Mouse (Mus musculus) neural tube, embryonic 11.5 days (tissue): ENCODE results near the gene Ttbk2. TPM values are rescaled to one million over a fixed set of nuclear protein-coding genes. Genes with fewer than 3 reads are reported as not detected.

Source experiments
- ATAC-seq: fragments of 200-750 bp; cut with Nextera tagmentation; 2 replicates; pipeline ENCODE4 v1.8.0; 2017; ENCODE audit warnings: moderate number of reproducible peaks, mild to moderate bottlenecking, moderate TSS enrichment, moderate library complexity; ENCODE audit not compliant: insufficient read depth, low FRiP score, low TSS enrichment
- DNase-seq: peaks from one replicate; pipeline ENCODE4 v3.0.0-alpha.2; 2015; ENCODE audit warnings: low spot score
- H3K27ac ChIP-seq: fragments of 300-500 bp; sonication (generic); 2 replicates; pipeline ENCODE4 v1.5.1; 2014; ENCODE audit warnings: low read depth, mild to moderate bottlenecking, low read length
- H3K27me3 ChIP-seq: fragments of 300-500 bp; sonication (generic); 2 replicates; pipeline ENCODE4 v1.6.1; 2014; ENCODE audit warnings: mild to moderate bottlenecking, low read length, mixed read lengths; ENCODE audit not compliant: control insufficient read depth, insufficient read depth
- H3K36me3 ChIP-seq: fragments of 300-500 bp; sonication (generic); 2 replicates; pipeline ENCODE4 v1.6.1; 2014; ENCODE audit warnings: mild to moderate bottlenecking, low read length, moderate library complexity, mixed read lengths; ENCODE audit not compliant: control insufficient read depth, insufficient read depth
- H3K4me1 ChIP-seq: fragments of 300-500 bp; sonication (generic); 2 replicates; pipeline ENCODE4 v1.6.1; 2014; ENCODE audit warnings: low read length, mixed read lengths; ENCODE audit not compliant: control insufficient read depth, insufficient read depth
- H3K4me2 ChIP-seq: fragments of 300-500 bp; sonication (generic); 2 replicates; pipeline ENCODE4 v1.6.1; 2014; ENCODE audit warnings: low read depth, mild to moderate bottlenecking, moderate library complexity
- H3K4me3 ChIP-seq: fragments of 300-500 bp; sonication (generic); 2 replicates; pipeline ENCODE4 v1.5.1; 2014; ENCODE audit warnings: low read depth, low read length
- H3K9ac ChIP-seq: fragments of 300-500 bp; sonication (generic); 2 replicates; pipeline ENCODE4 v1.6.1; 2014; ENCODE audit warnings: mild to moderate bottlenecking, low read length
- H3K9me3 ChIP-seq: fragments of 300-500 bp; sonication (generic); 2 replicates; pipeline ENCODE4 v1.6.1; 2016; ENCODE audit warnings: low read length; ENCODE audit not compliant: control insufficient read depth
- whole genome bisulfite sequencing: fragments of 180-500 bp; shearing (Covaris S2); extraction: QIAGEN DNeasy Blood & Tissue Kit; methylation state at CpG from one replicate; pipeline ENCODE4 v1.1.7; 2014; 5-methylcytosine and 5-hydroxymethylcytosine counted together
- polyA plus RNA-seq: library from polyadenylated mRNA; unstranded; fragments of >200 nt; fragmentation: Nextera tagmentation; extraction: Ambion mirVana; gene quantifications from 2 replicates; pipeline ENCODE4 v1.2.1, GENCODE M21; 2014

Ttbk2 gene
- polyA plus RNA-seq, 1 experiment from 2014 or later, result 11.8 TPM

GRCm38 (mm10) chr2:120835167-120835566 lies 15.2 kb downstream of the Ttbk2 start:
- Histone ChIP-seq H3K9me3 (no peaks in the 10 kb centered on the region; the same call in 1 of the 2 replicates), H3K4me3 (no peak overlapping the region), H3K27me3 (no peaks in the 10 kb centered on the region), H3K36me3 (no peaks in the 10 kb centered on the region), H3K9ac (no peak overlapping the region), H3K4me2 (no peak overlapping the region), H3K4me1 (no peaks in the 10 kb centered on the region), H3K27ac (no peak overlapping the region)
- no peak for DNase-seq
- ATAC-seq, result no peak
- 95% methylated on average over 4 of the region's 4 CpGs for WGBS

DNA sequence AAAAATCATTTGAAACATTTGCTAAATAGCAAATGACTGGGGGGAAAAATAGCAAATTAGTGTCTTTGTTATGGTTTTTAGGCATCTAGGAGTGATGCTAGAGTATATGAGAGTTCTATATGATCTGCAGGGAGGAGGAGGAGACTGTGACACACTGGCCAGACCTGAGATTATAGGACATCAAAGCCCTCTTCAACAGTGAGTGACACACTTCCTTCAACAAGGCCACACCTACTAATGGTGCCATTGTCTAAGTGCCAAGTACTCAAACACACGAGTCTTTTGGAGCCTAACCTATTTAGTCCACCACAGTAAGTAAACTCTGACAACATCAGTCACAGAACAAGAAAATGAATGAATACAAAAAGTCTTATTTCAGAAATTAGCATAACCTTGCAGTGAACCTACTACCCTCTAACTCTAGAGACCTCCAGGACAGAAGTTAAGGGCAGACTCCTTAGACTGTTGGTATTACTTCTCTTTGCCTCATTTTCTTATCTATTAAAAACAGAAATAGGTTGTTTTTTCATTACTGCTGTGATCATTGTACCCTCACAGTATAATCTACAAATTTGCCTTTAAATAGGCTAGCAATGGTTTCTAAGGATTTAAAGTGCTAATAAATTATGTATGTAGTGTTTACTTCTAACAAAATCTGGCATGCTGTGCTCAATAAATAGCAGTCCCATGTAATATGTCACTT lies 23.3 kb downstream of the Ttbk2 start:
- DNase-seq (no peak), ATAC-seq (no peak)
- no peaks in the 10 kb centered on the region; the same call in 1 of the 2 replicates for H3K36me3 ChIP-seq
- H3K4me2 ChIP-seq, result no peak overlapping the region
- H3K27ac ChIP-seq, result no peak overlapping the region
- no peaks in the 10 kb centered on the region for H3K4me1 ChIP-seq
- no peak overlapping the region for H3K4me3 ChIP-seq
- WGBS, result 54% methylated on average over 1 of the region's 1 CpGs
- no peaks in the 10 kb centered on the region for H3K9me3 ChIP-seq
- H3K27me3 ChIP-seq, result no peaks in the 10 kb centered on the region
- H3K9ac ChIP-seq, result no peak overlapping the region

DNA sequence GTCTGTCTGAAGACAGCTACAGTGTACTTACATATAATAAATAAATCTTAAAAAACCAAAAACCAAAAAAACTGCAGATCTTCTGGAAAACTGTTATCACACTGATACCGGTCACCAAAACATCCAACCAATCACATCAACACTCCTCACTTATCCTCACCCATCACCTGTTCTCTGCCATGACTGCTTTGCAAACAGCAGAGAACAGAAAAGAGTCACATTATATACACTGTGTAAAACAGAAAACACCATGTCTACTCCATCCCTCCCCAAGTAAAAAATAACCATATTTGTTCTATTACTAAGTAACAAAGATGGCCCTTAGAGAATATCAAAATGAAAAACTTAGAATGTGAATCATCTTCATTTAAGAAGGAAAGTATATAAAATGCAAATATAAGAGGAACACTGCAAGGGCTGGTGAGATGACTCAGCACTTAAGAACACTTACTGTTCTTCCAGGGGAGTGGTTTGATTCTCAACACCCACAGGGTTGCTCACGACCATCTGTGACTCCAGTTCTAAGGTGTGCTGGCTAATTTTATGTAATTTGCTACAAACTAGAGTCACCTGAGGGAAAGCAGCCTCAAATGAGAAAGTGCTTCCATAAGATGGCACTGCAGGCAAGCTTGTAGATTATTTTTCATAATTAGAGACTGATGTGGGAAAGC lies 80.0 kb downstream of the Ttbk2 start:
- no peak for ATAC-seq
- H3K27me3 ChIP-seq, result no peaks in the 10 kb centered on the region
- no peak overlapping the region for H3K4me2 ChIP-seq
- no peaks in the 10 kb centered on the region for H3K36me3 ChIP-seq
- DNase-seq, result no peak
- H3K4me3 ChIP-seq, result no peak overlapping the region
- H3K9ac ChIP-seq, result no peak overlapping the region
- H3K9me3 ChIP-seq, result no peaks in the 10 kb centered on the region
- WGBS, result 88% methylated on average over 2 of the region's 2 CpGs
- H3K27ac ChIP-seq, result no peak overlapping the region
- H3K4me1 ChIP-seq, result no peaks in the 10 kb centered on the region

GRCm38 (mm10) chr2:120761922-120762321 lies 88.5 kb downstream of the Ttbk2 start:
- H3K27ac ChIP-seq, result no peak overlapping the region

GRCm38 (mm10) chr2:120748041-120748440 lies 102.4 kb downstream of the Ttbk2 start:
- no peak overlapping the region for H3K27ac ChIP-seq
- peaks cover 8% of the 10 kb centered on the region; the same call in 1 of the 2 replicates for H3K36me3 ChIP-seq
- DNase-seq, result no peak
- no peaks in the 10 kb centered on the region for H3K27me3 ChIP-seq
- no peak overlapping the region for H3K4me2 ChIP-seq
- H3K9ac ChIP-seq, result no peak overlapping the region
- no peaks in the 10 kb centered on the region for H3K9me3 ChIP-seq
- no peaks in the 10 kb centered on the region for H3K4me1 ChIP-seq
- WGBS, result 98% methylated on average over 2 of the region's 2 CpGs
- no peak overlapping the region for H3K4me3 ChIP-seq
- no peak for ATAC-seq

More at GRCm38 (mm10) chr2:120761922-120762321, 88.5 kb downstream of the Ttbk2 start:
- H3K36me3 ChIP-seq, result no peaks in the 10 kb centered on the region
- H3K27me3 ChIP-seq, result no peaks in the 10 kb centered on the region
- H3K9ac ChIP-seq, result no peak overlapping the region
- DNase-seq (no peak), ATAC-seq (no peak)
- H3K4me2 ChIP-seq, result no peak overlapping the region
- H3K4me1 ChIP-seq, result no peaks in the 10 kb centered on the region
- no peak overlapping the region for H3K4me3 ChIP-seq
- H3K9me3 ChIP-seq, result no peaks in the 10 kb centered on the region

- Histone ChIP-seq H3K4me1 (no peaks in the 10 kb centered on the region), H3K4me3 (no peak overlapping the region), H3K27me3 (no peaks in the 10 kb centered on the region), H3K27ac (no peak overlapping the region), H3K9ac (no peak overlapping the region), H3K36me3 (peaks cover 8% of the 10 kb centered on the region; the same call in 1 of the 2 replicates), H3K9me3 (no peaks in the 10 kb centered on the region), H3K4me2 (no peak overlapping the region)
- DNase-seq (no peak), ATAC-seq (no peak)
- 93% methylated on average over 1 of the region's 1 CpGs for WGBS
These were observed 104.9 kb downstream of the Ttbk2 start for GRCm38 (mm10) chr2:120745496-120745895.

DNA sequence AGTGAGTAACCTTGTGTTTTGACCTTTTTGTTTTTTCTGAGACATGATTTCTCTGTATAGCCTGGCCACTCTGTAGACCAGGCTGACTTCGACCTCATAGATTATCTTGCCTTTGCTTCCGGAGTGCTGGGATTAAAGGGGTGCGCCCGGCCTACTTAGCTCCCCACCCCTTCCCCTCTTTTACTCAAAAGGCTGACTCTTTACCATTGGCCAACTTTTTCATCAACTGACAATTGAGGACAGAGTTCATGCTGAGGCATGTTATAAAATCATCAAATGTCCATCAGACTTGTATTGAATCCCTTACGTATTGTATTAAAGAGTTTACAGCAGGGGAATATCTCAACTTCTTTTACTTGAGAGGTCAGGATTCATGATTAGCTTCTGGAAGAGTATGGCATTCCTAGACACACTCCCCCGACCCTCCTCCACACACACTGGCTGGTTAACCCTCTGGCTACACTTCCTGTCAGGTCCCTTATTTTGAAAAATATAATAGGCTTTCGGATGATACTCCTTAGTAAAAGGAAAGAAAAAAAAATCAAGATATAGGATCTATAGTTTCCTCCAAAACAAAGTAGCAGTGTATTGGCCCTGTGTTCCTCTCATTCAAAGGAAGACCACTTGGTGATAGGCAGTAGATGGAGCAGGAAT lies 118.4 kb downstream of the Ttbk2 start:
- H3K27me3 ChIP-seq, result no peaks in the 10 kb centered on the region
- DNase-seq, result no peak
- WGBS, result 37% methylated on average over 7 of the region's 7 CpGs

DNA sequence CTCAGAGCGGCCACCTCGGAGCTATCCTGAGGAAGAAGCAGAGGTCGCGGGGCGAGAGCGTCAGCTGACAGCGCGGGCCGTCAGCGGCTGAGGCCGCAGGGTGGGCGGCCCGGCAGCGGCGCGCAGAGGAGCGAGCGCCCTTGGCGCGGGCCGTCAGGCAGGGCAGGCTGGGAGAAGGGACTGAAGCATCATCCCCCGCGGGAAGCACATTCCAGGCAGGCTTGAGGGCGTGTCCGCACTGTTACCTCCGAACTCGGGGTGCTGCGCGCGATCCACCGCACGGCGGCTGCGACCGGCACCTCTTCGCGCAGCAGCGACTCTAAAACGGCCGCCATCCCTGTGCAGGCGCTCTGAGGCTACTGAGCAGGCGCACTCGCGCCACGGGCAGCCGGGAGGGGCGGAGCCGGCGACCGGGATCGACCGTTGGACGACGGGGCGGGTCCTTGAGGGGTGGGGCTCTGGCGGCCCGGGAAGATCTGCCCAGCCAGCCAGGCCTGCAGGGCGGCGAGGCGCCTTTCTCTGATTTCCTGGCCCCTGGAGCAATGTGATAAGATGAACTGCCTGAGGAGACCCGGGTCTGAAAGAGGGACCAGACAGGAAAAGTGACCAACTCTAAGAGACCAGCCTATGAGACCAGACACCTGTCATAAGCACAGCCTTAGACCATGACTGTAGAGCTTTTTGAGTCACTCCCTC lies 119.1 kb downstream of the Ttbk2 start:
- Histone ChIP-seq H3K4me1 (peaks cover 20% of the 10 kb centered on the region), H3K27me3 (no peaks in the 10 kb centered on the region), H3K27ac (peak overlapping the region; percentile 78), H3K9ac (peak overlapping the region; percentile 91), H3K36me3 (peaks cover 7% of the 10 kb centered on the region), H3K4me2 (peak overlapping the region; percentile 98), H3K4me3 (peak overlapping the region; percentile 98), H3K9me3 (no peaks in the 10 kb centered on the region)
- whole genome bisulfite sequencing, result under 1% methylated on average over 61 of the region's 61 CpGs
- DNase-seq (peak; percentile 95), ATAC-seq (peak; percentile 94)

More for the DNA sequence above, 118.4 kb downstream of the Ttbk2 start:
- Histone ChIP-seq H3K9me3 (no peaks in the 10 kb centered on the region), H3K36me3 (peaks cover 2% of the 10 kb centered on the region), H3K4me1 (peaks cover 20% of the 10 kb centered on the region), H3K9ac (peak overlapping the region; percentile 91), H3K4me2 (peak overlapping the region; percentile 98), H3K4me3 (peak overlapping the region; percentile 98), H3K27ac (peak overlapping the region; percentile 78; the same call in 1 of the 2 replicates)
- ATAC-seq, result no peak
